Mouse (Mus musculus) neural tube, embryonic 14.5 days (tissue): ENCODE results near the gene Slit3. TPM values are rescaled to one million over a fixed set of nuclear protein-coding genes. Genes with fewer than 3 reads are reported as not detected.

Experiments
- ATAC-seq: fragments of 200-750 bp; cut with Nextera tagmentation; 2 replicates; pipeline ENCODE4 v1.8.0; 2017; ENCODE audit warnings: low read depth, mild to moderate bottlenecking, moderate TSS enrichment, moderate library complexity
- H3K27ac ChIP-seq: fragments of 300-500 bp; sonication (generic); 2 replicates; pipeline ENCODE4 v1.5.1; 2014; ENCODE audit warnings: low read depth, mild to moderate bottlenecking, control low read depth, low read length, moderate library complexity, mixed read lengths
- H3K27me3 ChIP-seq: fragments of 300-500 bp; sonication (generic); 2 replicates; pipeline ENCODE4 v1.6.1; 2014; ENCODE audit warnings: low read length; ENCODE audit not compliant: control insufficient read depth, insufficient read depth
- H3K36me3 ChIP-seq: fragments of 300-500 bp; sonication (generic); 2 replicates; pipeline ENCODE4 v1.6.1; 2014; ENCODE audit warnings: low read length, mixed read lengths; ENCODE audit not compliant: control insufficient read depth, insufficient read depth
- H3K4me1 ChIP-seq: fragments of 300-500 bp; sonication (generic); 2 replicates; pipeline ENCODE4 v1.6.1; 2014; ENCODE audit warnings: low read length; ENCODE audit not compliant: control insufficient read depth, insufficient read depth
- H3K4me2 ChIP-seq: fragments of 300-500 bp; sonication (generic); 2 replicates; pipeline ENCODE4 v1.6.1; 2014; ENCODE audit warnings: mild to moderate bottlenecking, low read depth, low read length, control low read depth
- H3K4me3 ChIP-seq: fragments of 300-500 bp; sonication (generic); 2 replicates; pipeline ENCODE4 v1.5.1; 2014; ENCODE audit warnings: low read depth, low read length, control low read depth, mixed read lengths
- H3K9ac ChIP-seq: fragments of 300-500 bp; sonication (generic); replicated peaks from 2 replicates; pipeline ENCODE4 v1.6.1; 2014; ENCODE audit warnings: low read depth, mild to moderate bottlenecking, control low read depth, low read length, mixed read lengths
- H3K9me3 ChIP-seq: fragments of 300-500 bp; sonication (generic); 2 replicates; pipeline ENCODE4 v1.6.1; 2016; ENCODE audit warnings: low read length; ENCODE audit not compliant: control insufficient read depth
- WGBS: fragments of 180-500 bp; shearing (Covaris S2); extraction: QIAGEN DNeasy Blood & Tissue Kit; methylation state at CpG from one replicate; pipeline ENCODE4 v1.1.7; 2014; 5-methylcytosine and 5-hydroxymethylcytosine counted together
- polyA plus RNA-seq: library from polyadenylated mRNA; unstranded; fragments of >200 nt; fragmentation: Nextera tagmentation; extraction: Ambion mirVana; gene quantifications from 2 replicates; pipeline ENCODE4 v1.2.1, GENCODE M21; 2014

Gene Slit3
- polyA plus RNA-seq, 1 experiment from 2014 or later: 14.6 TPM

- no peak for ATAC-seq
- no peaks in the 10 kb centered on the region for H3K36me3 ChIP-seq
- H3K4me2 ChIP-seq: no peak overlapping the region
- H3K9me3 ChIP-seq: no peaks in the 10 kb centered on the region
- H3K4me3 ChIP-seq: no peak overlapping the region
- no peak overlapping the region for H3K27ac ChIP-seq
- WGBS: 97% methylated on average over 13 of the region's 13 CpGs
- no peaks in the 10 kb centered on the region for H3K4me1 ChIP-seq
- H3K9ac ChIP-seq: no peak overlapping the region
- no peaks in the 10 kb centered on the region for H3K27me3 ChIP-seq
These were observed 583.4 kb downstream of the Slit3 start for GRCm38 (mm10) chr11:35704381-35704780.

DNA sequence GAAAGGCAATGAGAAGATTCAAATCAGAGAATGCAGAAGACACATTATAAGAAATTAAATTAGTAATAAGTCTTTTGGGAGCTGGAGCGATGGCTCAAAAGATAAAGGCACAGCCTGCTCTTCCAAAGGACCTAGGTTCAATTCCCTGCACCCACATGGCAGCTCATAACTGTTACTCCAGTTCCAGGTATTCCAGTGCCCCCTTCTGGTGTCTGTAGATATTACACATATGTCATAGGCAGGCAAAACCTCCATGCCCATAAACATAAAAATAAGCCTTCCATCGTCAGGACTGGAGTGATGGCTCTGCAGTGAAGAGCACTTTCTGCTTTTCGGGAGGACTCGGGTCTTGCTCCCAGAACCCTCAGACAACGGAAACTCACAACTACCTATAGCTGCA lies 583.9 kb downstream of the Slit3 start:
- no peak for ATAC-seq
- WGBS: 98% methylated on average over 5 of the region's 5 CpGs
- Histone ChIP-seq H3K27me3 (no peaks in the 10 kb centered on the region), H3K9me3 (no peaks in the 10 kb centered on the region), H3K4me2 (no peak overlapping the region), H3K36me3 (no peaks in the 10 kb centered on the region), H3K4me1 (no peaks in the 10 kb centered on the region), H3K4me3 (no peak overlapping the region), H3K9ac (no peak overlapping the region), H3K27ac (no peak overlapping the region)

- Histone ChIP-seq H3K4me3 (no peak overlapping the region), H3K36me3 (no peaks in the 10 kb centered on the region), H3K4me2 (no peak overlapping the region), H3K9me3 (no peaks in the 10 kb centered on the region), H3K27ac (no peak overlapping the region), H3K27me3 (no peaks in the 10 kb centered on the region), H3K9ac (no peak overlapping the region), H3K4me1 (no peaks in the 10 kb centered on the region)
- WGBS: 98% methylated on average over 12 of the region's 12 CpGs
- no peak for ATAC-seq
These were observed 586.4 kb downstream of the Slit3 start for GRCm38 (mm10) chr11:35707431-35707830.

DNA sequence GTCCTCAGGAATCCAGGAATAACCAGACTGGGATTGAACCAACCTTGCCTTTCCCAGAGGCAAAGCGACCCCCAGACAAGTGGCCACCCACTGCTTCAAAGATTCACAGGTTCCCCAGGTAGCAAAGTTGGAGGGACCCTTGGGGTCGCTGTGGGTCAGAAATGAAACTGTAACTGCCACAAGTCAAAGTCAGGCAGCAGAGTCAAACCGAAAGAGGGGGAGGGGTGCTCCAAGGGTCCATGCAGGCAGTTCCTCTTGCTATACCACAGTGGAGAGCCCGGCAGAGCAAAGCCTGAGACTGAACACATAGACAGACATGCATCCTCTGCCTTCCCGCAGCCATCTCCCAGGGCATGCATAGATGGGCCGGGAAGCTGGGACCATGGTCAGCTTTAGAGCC lies 590.3 kb downstream of the Slit3 start:
- H3K36me3 ChIP-seq: no peaks in the 10 kb centered on the region
- no peaks in the 10 kb centered on the region for H3K4me1 ChIP-seq
- no peaks in the 10 kb centered on the region for H3K27me3 ChIP-seq
- ATAC-seq: no peak
- no peak overlapping the region for H3K27ac ChIP-seq
- no peak overlapping the region for H3K4me3 ChIP-seq
- H3K4me2 ChIP-seq: no peak overlapping the region
- no peak overlapping the region for H3K9ac ChIP-seq
- 92% methylated on average over 6 of the region's 6 CpGs for WGBS
- H3K9me3 ChIP-seq: no peaks in the 10 kb centered on the region

- no peaks in the 10 kb centered on the region for H3K27me3 ChIP-seq
- H3K27ac ChIP-seq: no peak overlapping the region
- H3K4me3 ChIP-seq: no peak overlapping the region
- no peaks in the 10 kb centered on the region for H3K36me3 ChIP-seq
- no peak for ATAC-seq
- H3K4me2 ChIP-seq: no peak overlapping the region
- no peak overlapping the region for H3K9ac ChIP-seq
- 95% methylated on average over 1 of the region's 1 CpGs for WGBS
- no peaks in the 10 kb centered on the region for H3K9me3 ChIP-seq
- H3K4me1 ChIP-seq: no peaks in the 10 kb centered on the region
These were observed 597.9 kb downstream of the Slit3 start for GRCm38 (mm10) chr11:35718881-35719280.

GRCm38 (mm10) chr11:35723876-35724275 lies 602.9 kb downstream of the Slit3 start:
- no peak for ATAC-seq
- 90% methylated on average over 5 of the region's 5 CpGs for WGBS

DNA sequence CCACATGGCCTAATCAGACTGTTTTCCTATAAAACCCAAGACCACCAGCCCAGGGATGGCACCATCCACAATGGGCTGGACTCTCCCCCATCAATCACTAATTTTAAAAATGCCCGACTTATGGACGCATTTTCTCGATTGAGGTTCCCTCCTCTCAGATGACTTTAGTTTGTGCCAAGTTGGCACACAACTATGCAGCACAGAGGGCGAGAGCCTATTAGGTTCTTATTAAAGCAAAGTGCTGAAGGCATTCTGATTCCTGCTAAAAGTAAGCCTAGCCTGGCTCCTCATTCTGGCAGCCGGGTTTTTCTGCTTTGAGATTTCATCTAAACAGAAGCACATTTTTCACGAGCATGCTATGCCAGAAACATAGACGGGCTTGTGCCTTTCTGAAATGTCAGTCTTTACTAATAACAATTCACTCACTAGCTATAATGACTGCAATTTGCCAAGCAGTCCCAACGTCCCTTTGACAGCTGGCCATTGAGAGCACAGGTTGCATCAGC lies 605.4 kb downstream of the Slit3 start:
- H3K9ac ChIP-seq: no peak overlapping the region
- WGBS: 74% methylated on average over 8 of the region's 8 CpGs

More at GRCm38 (mm10) chr11:35723876-35724275, 602.9 kb downstream of the Slit3 start:
- Histone ChIP-seq H3K4me2 (no peak overlapping the region), H3K4me1 (peaks cover under 1% of the 10 kb centered on the region; the same call in 1 of the 2 replicates), H3K4me3 (no peak overlapping the region), H3K27me3 (no peaks in the 10 kb centered on the region), H3K9ac (no peak overlapping the region), H3K27ac (no peak overlapping the region), H3K9me3 (no peaks in the 10 kb centered on the region), H3K36me3 (no peaks in the 10 kb centered on the region)

GRCm38 (mm10) chr11:35728200-35728599 lies 607.2 kb downstream of the Slit3 start:
- Histone ChIP-seq H3K4me1 (peaks cover 10% of the 10 kb centered on the region; the same call in 1 of the 2 replicates), H3K27ac (no peak overlapping the region), H3K27me3 (no peaks in the 10 kb centered on the region), H3K36me3 (no peaks in the 10 kb centered on the region), H3K4me3 (no peak overlapping the region), H3K9ac (no peak overlapping the region), H3K4me2 (no peak overlapping the region), H3K9me3 (no peaks in the 10 kb centered on the region)
- WGBS: 97% methylated on average over 1 of the region's 1 CpGs
- no peak for ATAC-seq

More for the DNA sequence above, 605.4 kb downstream of the Slit3 start:
- Histone ChIP-seq H3K4me1 (peaks cover 10% of the 10 kb centered on the region; the same call in 1 of the 2 replicates), H3K27me3 (no peaks in the 10 kb centered on the region), H3K36me3 (no peaks in the 10 kb centered on the region), H3K4me2 (no peak overlapping the region), H3K9me3 (no peaks in the 10 kb centered on the region), H3K27ac (no peak overlapping the region), H3K4me3 (no peak overlapping the region)
- no peak for ATAC-seq

DNA sequence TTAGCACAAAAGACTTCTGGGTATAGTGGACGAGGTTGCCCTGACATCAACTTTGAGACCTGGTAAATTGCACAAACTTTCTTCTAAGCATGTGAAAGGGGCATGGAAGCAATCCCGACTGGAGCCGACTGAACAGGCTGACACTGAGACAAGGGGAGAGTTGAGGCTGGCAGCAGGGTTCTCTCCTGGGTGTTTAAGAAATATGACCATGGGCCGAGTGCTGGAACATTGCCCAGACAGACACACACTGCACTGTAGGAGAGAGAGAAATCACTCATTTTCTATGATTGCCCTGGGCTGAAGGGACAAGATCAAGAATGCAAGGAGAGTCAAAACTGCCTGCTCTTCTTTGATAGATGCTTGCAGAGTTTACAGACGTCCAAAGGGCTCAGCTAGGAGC lies 608.2 kb downstream of the Slit3 start:
- no peaks in the 10 kb centered on the region for H3K36me3 ChIP-seq
- H3K27ac ChIP-seq: no peak overlapping the region
- ATAC-seq: peak; percentile 49; the same call in 1 of the 2 replicates
- H3K4me1 ChIP-seq: peaks cover 10% of the 10 kb centered on the region; the same call in 1 of the 2 replicates
- no peak overlapping the region for H3K9ac ChIP-seq
- 19% methylated on average over 5 of the region's 5 CpGs for WGBS
- H3K27me3 ChIP-seq: no peaks in the 10 kb centered on the region
- H3K4me2 ChIP-seq: no peak overlapping the region
- H3K9me3 ChIP-seq: no peaks in the 10 kb centered on the region
- no peak overlapping the region for H3K4me3 ChIP-seq
